Mouse (Mus musculus) CH12.LX (cell line): ENCODE measurements at regions not wholly inside any gene's neighbourhood (a gene's known extent, or its start where the extent isn't known, plus 50 kb on each side); places are given as distances from the start of the nearest gene placed in this dataset.

Experiments
- CHD1 ChIP-seq: IDR thresholded peaks from 2 replicates; pipeline ENCODE4 v1.6.1; 2012; ENCODE audit warnings: low read depth, low read length, improper control_type of control experiment, inconsistent platforms
- CHD2 ChIP-seq: IDR thresholded peaks from 2 replicates; pipeline ENCODE4 v1.6.1; 2011; ENCODE audit warnings: low read length, improper control_type of control experiment
- CTCF ChIP-seq, 2 experiments: IDR thresholded peaks in 1 of 2; conservative IDR thresholded peaks in 1 of 2; 2 replicates each; pipeline ENCODE4 v1.5.1; 2011 to 2012; ENCODE audit warnings: low read depth in 2 of 2, low read length in 2 of 2, improper control_type of control experiment in 1 of 2, inconsistent platforms in 1 of 2, mild to moderate bottlenecking in 1 of 2, moderate library complexity in 1 of 2
- E2F4 ChIP-seq: IDR thresholded peaks from 2 replicates; pipeline ENCODE4 v1.6.1; 2011; ENCODE audit warnings: low read depth, low read length, improper control_type of control experiment; ENCODE audit not compliant: insufficient replicate concordance
- JUND ChIP-seq: conservative IDR thresholded peaks from 2 replicates; pipeline ENCODE4 v1.6.1; 2011; ENCODE audit warnings: low read depth, low read length, improper control_type of control experiment
- MAFK ChIP-seq: IDR thresholded peaks from 2 replicates; pipeline ENCODE4 v1.6.1; 2011; ENCODE audit warnings: low read length, improper control_type of control experiment; ENCODE audit not compliant: insufficient replicate concordance
- NELFE ChIP-seq: IDR thresholded peaks from 2 replicates; pipeline ENCODE4 v1.6.1; 2011; ENCODE audit warnings: low read depth, low read length, improper control_type of control experiment
- PAX5 ChIP-seq: IDR thresholded peaks from 2 replicates; pipeline ENCODE4 v1.6.1; 2012; ENCODE audit warnings: low read length, inconsistent platforms, mixed read lengths
- POLR2A ChIP-seq: IDR thresholded peaks from 2 replicates; pipeline ENCODE4 v1.6.1; 2011; ENCODE audit warnings: low read depth, mild to moderate bottlenecking, improper control_type of control experiment, low read length
- RAD21 ChIP-seq: IDR thresholded peaks from 2 replicates; pipeline ENCODE4 v1.6.1; 2011; ENCODE audit warnings: low read depth, mild to moderate bottlenecking, low read length, improper control_type of control experiment, moderate library complexity
- RCOR1 ChIP-seq: conservative IDR thresholded peaks from 2 replicates; pipeline ENCODE4 v1.6.1; 2012; ENCODE audit warnings: low read depth, mild to moderate bottlenecking, inconsistent platforms, low read length, improper control_type of control experiment
- SIN3A ChIP-seq: IDR thresholded peaks from 2 replicates; pipeline ENCODE4 v1.6.1; 2012; ENCODE audit warnings: low read length, improper control_type of control experiment, inconsistent platforms
- ZNF384 ChIP-seq: IDR thresholded peaks from 2 replicates; pipeline ENCODE4 v1.6.1; 2012; ENCODE audit warnings: low read depth, low read length, improper control_type of control experiment, inconsistent platforms

- TF ChIP-seq POLR2A = no peak
- TF ChIP-seq E2F4 = no peak
- TF ChIP-seq CHD2 = no peak
- TF ChIP-seq CTCF (conservative IDR thresholded peaks at IDR 0.05 in 1 of 2, IDR thresholded peaks at IDR 0.05 in 1 of 2; ENCODE audit: low read depth in 2 of 2, low read length in 2 of 2) = no peak
- no peak for TF ChIP-seq ZNF384
- TF ChIP-seq SIN3A = no peak
- no peak for TF ChIP-seq JUND
- no peak for TF ChIP-seq RCOR1
- no peak for TF ChIP-seq NELFE
- TF ChIP-seq RAD21 = no peak
- TF ChIP-seq CHD1 = no peak
- TF ChIP-seq MAFK = no peak
- no peak for TF ChIP-seq PAX5
Measured at GRCm38 (mm10) chr2:174540717-174541116, 67.8 kb upstream of the Prelid3b start.
